Mouse (Mus musculus) urinary bladder, adult 18-20 months (tissue): Measurements from ENCODE around the gene 1110032A03Rik.

Source experiments
- DNase-seq, 2 experiments: peaks; one replicate each; pipeline ENCODE4 v3.0.0; 2022; ENCODE audit warnings: low spot score in 2 of 2, mixed read lengths in 2 of 2

1110032A03Rik gene

GRCm38 (mm10) chr9:50774991-50775612 lies at the start of gene 1110032A03Rik, which contains the start of gene Alg9:
Gene 1110032A03Rik, minus strand, starts transcription at chr9:50775520.
Gene Alg9, plus strand, starts transcription at chr9:50775019.
- peak; percentile 79 to 93 for DNase-seq

- DNase-seq = no peak
These were observed 48.6 kb upstream of the 1110032A03Rik start for GRCm38 (mm10) chr9:50823779-50824453.

GRCm38 (mm10) chr9:50822216-50822615 lies 46.9 kb upstream of the 1110032A03Rik start:
- DNase-seq = no peak

GRCm38 (mm10) chr9:50821651-50822050 lies 46.3 kb upstream of the 1110032A03Rik start:
- DNase-seq = no peak

DNA sequence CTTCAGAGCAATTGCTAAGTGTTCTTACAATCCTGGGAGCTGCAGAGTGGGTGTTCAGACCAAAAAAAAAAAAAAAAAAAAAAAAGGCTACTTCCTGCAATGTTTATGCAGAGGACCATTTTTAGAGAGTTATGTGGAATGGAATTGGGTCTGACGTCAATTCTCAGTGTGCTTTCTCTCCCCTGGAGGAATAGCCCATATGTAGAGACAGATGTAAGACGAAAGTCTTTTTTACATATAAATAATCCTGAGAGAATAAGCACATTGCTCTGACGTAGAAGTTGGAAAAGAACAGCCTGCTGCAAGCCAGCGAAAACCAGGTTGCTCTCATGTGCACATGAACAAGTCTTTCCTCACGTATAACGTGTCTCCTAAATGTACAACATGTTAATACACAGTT lies 44.4 kb upstream of the 1110032A03Rik start:
- no peak for DNase-seq

GRCm38 (mm10) chr9:50818050-50818449 lies 42.7 kb upstream of the 1110032A03Rik start:
- no peak for DNase-seq

DNA sequence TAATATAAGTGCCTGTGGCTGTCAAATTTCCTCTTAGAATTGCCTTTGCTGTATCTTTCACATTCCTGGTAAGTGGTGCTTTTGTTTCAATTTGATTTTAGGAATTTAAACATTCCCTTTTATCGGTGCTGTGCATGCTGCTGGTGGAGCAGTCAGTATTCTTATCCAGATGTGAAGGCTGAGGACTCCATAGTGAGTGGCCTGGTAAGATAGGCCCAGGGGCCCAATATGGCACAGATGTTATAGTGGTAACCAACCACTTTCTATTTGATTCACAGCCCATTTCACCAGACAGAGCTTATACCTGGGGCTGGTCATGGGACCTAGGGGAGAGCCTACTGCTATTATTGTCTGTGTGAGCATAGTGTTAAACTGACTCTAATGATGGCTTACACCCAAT lies 41.2 kb upstream of the 1110032A03Rik start:
- no peak for DNase-seq

DNA sequence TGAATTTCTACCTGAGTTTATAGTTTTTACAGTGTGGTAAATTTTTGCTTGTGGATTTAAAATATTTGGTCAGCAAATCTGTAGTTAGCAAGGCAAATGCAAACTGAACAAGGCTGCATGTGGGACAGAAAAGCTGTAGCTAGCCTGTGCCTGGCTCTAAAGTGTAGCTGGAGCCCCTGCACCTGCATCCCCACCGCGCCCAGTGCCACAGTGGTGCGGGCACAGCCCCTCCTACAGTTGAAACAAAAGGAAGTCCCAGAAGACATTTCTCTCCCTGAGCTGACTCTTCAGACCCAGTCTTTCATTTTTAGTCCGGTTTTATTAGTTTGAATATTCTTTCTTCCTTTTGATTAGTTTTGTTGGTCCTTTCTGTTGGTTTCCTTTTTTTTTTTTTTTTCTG lies 40.3 kb upstream of the 1110032A03Rik start:
- DNase-seq = no peak

- DNase-seq = no peak
These were observed 38.5 kb upstream of the 1110032A03Rik start for GRCm38 (mm10) chr9:50813796-50814195.

- no peak for DNase-seq
These were observed 36.4 kb upstream of the 1110032A03Rik start for GRCm38 (mm10) chr9:50811746-50812145.

- DNase-seq = no peak
These were observed 35.9 kb upstream of the 1110032A03Rik start for GRCm38 (mm10) chr9:50811187-50811586.

DNA sequence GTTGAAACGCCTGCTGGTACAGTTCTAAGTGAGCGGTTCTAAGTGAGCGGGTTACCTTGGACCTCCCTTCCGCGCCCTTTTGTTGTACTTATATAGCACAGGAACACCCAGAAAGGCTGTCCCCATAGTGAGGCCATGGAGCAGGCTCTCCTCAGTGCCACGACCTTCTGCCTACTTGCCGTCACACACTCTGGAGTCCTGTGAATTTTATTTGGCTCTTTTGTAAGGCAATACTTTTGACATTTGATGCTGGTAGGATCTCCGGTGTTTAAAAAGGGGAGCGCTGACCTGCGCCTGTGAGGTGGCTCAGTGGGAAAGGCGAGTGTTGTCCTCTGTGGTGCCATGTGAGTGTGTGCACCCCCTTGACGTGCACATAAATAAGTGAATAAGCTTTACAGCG lies 33.8 kb upstream of the 1110032A03Rik start:
- no peak for DNase-seq

- no peak for DNase-seq
These were observed 33.2 kb upstream of the 1110032A03Rik start for GRCm38 (mm10) chr9:50808471-50808870.

DNA sequence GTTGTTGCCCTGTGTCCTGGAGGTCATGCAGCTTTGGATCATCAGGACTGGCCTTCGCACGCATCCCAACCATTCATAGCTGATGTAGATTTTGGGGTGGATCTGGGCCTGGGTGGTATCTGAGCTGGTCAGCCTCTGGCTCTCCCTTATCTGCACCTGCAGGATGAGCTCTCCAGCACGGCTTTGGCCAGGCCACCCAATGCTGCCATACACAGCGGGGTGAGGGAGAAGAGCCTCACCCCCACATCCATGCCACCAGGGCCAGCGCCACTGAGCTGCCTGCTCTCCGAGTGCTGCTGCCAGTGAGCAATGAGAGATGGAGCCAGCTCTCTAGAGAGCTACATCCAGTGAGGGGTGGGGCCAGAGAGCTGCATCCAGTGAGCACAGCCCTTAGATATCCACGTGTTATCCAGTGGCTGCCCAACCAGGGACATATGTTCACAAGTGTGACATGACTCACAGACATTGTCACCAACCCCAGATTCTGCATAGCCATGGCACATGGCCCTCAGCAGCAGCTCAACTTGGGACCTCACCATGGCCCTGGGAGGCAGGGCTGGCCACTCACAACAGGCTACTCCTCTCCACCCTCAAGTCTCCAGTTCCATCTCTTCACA lies 27.8 kb upstream of the 1110032A03Rik start:
- no peak for DNase-seq

DNA sequence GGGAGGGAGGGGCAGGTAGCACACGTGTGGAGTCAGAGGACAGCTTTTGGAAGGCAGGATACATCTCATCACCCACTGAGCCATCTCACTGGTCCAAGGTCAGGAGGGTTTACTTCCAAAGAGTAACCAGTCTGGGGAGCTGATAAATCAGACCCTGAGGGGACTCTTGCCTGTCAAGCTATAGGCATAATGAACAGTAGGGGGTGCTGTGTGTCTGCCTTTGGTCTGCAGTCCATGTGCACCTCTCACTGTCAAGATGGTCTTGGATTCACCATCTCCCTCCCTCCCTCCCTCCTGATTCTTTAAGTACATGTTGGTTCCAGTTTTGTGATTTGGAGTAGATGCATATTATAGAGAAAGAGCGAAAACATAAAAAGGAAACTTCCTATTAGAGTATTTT lies 25.7 kb upstream of the 1110032A03Rik start:
- no peak for DNase-seq

DNA sequence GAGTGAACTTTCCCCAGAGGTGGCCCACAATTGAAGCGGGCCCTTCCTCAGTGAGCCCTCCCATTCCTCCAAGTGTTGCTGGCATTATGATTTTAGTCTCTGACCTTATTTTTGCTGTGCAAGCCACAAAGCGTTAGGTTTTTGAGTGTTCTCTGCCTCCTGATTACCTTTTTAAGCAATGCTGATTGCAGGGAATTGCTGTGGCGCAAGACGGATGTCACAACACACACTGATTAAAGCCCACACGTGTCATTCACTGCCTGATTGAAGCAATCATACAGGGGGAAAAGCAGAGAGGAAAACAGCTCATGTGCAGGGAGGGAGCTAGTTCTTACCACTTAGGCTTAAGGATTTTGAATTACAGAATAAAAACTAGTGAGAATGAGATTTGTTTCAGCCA lies 23.0 kb upstream of the 1110032A03Rik start:
- no peak for DNase-seq

DNA sequence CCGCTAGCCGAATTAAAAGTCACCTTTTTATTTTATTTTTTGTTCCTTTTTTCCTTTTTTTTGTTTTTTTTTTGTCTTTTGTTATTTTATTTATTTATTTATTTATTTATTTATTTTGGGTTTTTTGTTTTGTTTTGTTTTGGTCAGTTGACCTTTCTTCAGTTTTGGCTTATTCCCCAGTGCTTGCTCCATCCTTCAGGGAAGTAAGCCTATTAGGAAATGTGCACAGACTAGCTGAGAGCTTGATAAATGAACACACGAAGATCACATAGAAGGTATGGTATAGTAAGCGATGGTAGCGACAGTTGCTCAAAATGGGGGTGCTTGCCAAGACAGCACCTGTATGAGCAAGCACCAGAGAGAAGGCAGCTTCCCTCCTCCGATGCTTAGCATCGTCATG lies 22.3 kb upstream of the 1110032A03Rik start:
- DNase-seq = no peak

DNA sequence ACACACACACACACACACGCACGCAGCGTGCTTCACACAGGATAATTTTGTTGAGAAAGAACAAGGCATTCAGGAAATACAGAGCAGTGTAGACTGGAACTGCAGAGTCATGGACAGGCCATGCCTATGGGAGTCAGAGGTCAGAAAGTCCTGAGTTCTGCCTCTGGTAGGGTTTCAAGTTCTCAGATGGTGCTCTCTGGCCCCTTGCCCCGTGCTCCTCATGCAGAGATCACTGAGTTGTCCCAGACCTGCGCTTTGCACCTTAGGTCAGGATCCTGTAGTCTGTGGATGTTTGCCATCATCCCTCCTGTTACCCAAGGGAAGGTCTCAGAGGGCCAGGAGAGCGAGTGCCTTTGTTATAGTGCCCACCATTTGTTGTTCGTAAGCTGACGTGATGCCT lies 21.5 kb upstream of the 1110032A03Rik start:
- no peak for DNase-seq

DNA sequence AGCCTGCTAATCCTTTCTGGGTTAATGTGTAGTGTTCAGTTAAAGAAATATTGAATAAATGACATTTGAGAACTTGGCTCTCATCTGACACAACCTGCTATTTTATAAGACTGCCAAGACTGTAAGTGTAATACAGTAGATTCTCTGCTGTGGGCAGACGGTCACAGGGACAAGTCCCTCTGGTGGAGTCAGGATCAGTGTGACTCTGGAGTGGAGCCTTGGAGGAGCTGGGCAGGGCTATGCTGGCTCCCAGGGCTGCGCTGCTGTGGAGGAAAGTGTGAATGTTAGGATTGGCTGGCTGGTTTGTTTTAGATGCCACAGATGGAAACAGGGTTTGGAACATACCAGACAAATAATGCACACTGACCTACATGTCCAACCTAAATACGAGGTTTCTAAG lies 19.9 kb upstream of the 1110032A03Rik start:
- DNase-seq = no peak

GRCm38 (mm10) chr9:50782155-50782554 lies 6.8 kb upstream of the 1110032A03Rik start:
- no peak for DNase-seq

- no peak for DNase-seq
These were observed 941 bp upstream of the 1110032A03Rik start for GRCm38 (mm10) chr9:50776162-50776760.

DNA sequence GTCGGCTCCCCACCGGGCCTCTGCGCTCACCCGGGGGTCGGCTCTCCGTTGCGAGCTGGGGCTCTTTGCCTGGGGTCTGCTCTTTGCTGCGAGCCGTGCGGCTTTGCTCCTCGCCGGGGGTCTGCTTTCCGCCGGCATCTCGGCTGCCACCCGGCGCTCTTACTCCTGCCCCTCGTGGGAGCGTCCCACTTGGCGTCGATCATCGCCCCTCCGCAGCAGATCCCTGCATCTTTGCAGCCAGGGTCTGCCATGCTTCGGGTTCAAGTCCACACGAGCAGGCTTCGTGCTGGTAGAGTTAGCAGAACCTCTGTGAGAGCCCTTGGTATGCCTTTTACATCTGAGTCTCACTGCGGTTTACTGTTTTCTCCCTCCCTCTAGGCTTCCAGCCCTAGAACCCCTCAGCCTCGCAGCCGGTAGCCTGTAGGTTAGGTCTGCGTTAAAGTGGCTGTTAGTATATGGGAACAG lies 374 bp upstream of the 1110032A03Rik start:
- peak in 1 of 2 experiments; percentile 30 for DNase-seq
